Comparison of ENCODE assay signal across 9 mouse cellular contexts in genomic region chr13:71006117-71006516, GRCm38 (mm10).
DNase-seq lines count a peak whose midpoint lies in the region; ATAC-seq lines count a peak whose summit lies in the region.
"Had no signal": no experiment of that assay in that cellular context is flagged by ENCODE, and none has a peak within 500 bp of the region (broad histone marks: within the 10 kb centered on the region; RNA-seq: fewer than 3 reads in every experiment).

No protein-coding gene starts in this region.

- H3K27me3 ChIP-seq in heart, embryonic 10.5 days (ENCODE audit: insufficient read depth, poor library complexity, severe bottlenecking) = no peaks in the 10 kb centered on the region
- H3K27me3 ChIP-seq in neural tube, embryonic 11.5 days (ENCODE audit: control insufficient read depth, insufficient read depth, low read length) = no peaks in the 10 kb centered on the region
- H3K27me3 ChIP-seq: liver, embryonic 15.5 days had no signal

- H3K4me2 ChIP-seq in neural tube, embryonic 11.5 days (ENCODE audit: low read depth) = no peak overlapping the region
- H3K4me2 ChIP-seq: liver, embryonic 15.5 days had no signal

- H3K4me3 ChIP-seq in heart, embryonic 10.5 days = no peak overlapping the region
- H3K4me3 ChIP-seq in neural tube, embryonic 11.5 days (ENCODE audit: low read depth, low read length) = no peak overlapping the region
- H3K4me3 ChIP-seq: liver, embryonic 15.5 days had no signal

- H3K36me3 ChIP-seq in heart, embryonic 10.5 days = no peaks in the 10 kb centered on the region
- no peaks in the 10 kb centered on the region for H3K36me3 ChIP-seq in neural tube, embryonic 11.5 days (ENCODE audit: control insufficient read depth, insufficient read depth, low read length)
- H3K36me3 ChIP-seq: liver, embryonic 15.5 days had no signal

- no peak overlapping the region for H3K9ac ChIP-seq in neural tube, embryonic 11.5 days (ENCODE audit: low read length)
- H3K9ac ChIP-seq: liver, embryonic 15.5 days had no signal

- no peak overlapping the region for H3K27ac ChIP-seq in heart, embryonic 10.5 days
- H3K27ac ChIP-seq in neural tube, embryonic 11.5 days (ENCODE audit: low read depth, low read length) = no peak overlapping the region
- H3K27ac ChIP-seq: liver, embryonic 15.5 days had no signal

- peak; percentile 13 for DNase-seq in heart, adult 8-10 months (ENCODE audit: low spot score)
- no peak for DNase-seq in heart, embryonic 10.5 days (ENCODE audit: low spot score)
- peak; percentile 70 for DNase-seq in ES-CJ7 (ENCODE audit: low read depth, low spot score)
- peak; percentile 64 to 76 for DNase-seq in cerebellum, postnatal 14 days
- peak; percentile 19 to 60 for DNase-seq in frontal cortex, postnatal 36 days (ENCODE audit: low spot score in 2 of 2)
- DNase-seq in left cerebral cortex, adult 18-20 months (ENCODE audit: low spot score in 2 of 2) = peak; percentile 31 to 63
- DNase-seq in neural tube, embryonic 11.5 days (ENCODE audit: low spot score) = peak; percentile 35

- no peak for ATAC-seq in neural tube, embryonic 11.5 days (ENCODE audit: insufficient read depth, low FRiP score, low TSS enrichment)
- ATAC-seq in erythroid progenitor cell, adult 5-6 weeks (replicated peaks; ENCODE audit: low FRiP score, poor library complexity, severe bottlenecking) = no peak

- H3K9me3 ChIP-seq in heart, embryonic 10.5 days = no peaks in the 10 kb centered on the region
- H3K9me3 ChIP-seq in neural tube, embryonic 11.5 days (ENCODE audit: control insufficient read depth, low read length) = no peaks in the 10 kb centered on the region
- H3K9me3 ChIP-seq: liver, embryonic 15.5 days had no signal

- H3K4me1 ChIP-seq in heart, embryonic 10.5 days = no peaks in the 10 kb centered on the region
- H3K4me1 ChIP-seq in neural tube, embryonic 11.5 days (ENCODE audit: control insufficient read depth, insufficient read depth, low read length) = no peaks in the 10 kb centered on the region
- H3K4me1 ChIP-seq: liver, embryonic 15.5 days had no signal

- 16% methylated on average over 1 of the region's 1 CpGs for WGBS in heart, embryonic 10.5 days
- WGBS in neural tube, embryonic 11.5 days = 26% methylated on average over 1 of the region's 1 CpGs
